18 mouse cellular contexts compared by ENCODE assay signal in genomic region chr1:167690138-167690710, GRCm38 (mm10). TPM values are rescaled to one million over a fixed set of nuclear protein-coding genes. Genes with fewer than 3 reads are reported as not detected.
DNase-seq lines count a peak whose midpoint lies in the region; ATAC-seq and TF ChIP-seq lines count a peak whose summit lies in the region.
"Had no signal": no experiment of that assay in that cellular context is flagged by ENCODE, and none has a peak within 500 bp of the region (broad histone marks: within the 10 kb centered on the region; RNA-seq: fewer than 3 reads in every experiment).

No protein-coding gene starts in this region.

- no peaks in the 10 kb centered on the region for H3K36me3 ChIP-seq in lung, embryonic 14.5 days (ENCODE audit: insufficient read depth)
- no peaks in the 10 kb centered on the region for H3K36me3 ChIP-seq in forebrain, embryonic 13.5 days (ENCODE audit: poor library complexity, severe bottlenecking)
- H3K36me3 ChIP-seq in limb, embryonic 10.5 days: no peaks in the 10 kb centered on the region
- H3K36me3 ChIP-seq: kidney, embryonic 15.5 days; limb, embryonic 15.5 days; stomach, embryonic 15.5 days had no signal

- 0 out of 2 replicates have a peak, but pooled peaks cover 4% of the 10 kb centered on the region for H3K4me1 ChIP-seq in lung, embryonic 14.5 days (ENCODE audit: insufficient read depth)
- peaks cover 5% of the 10 kb centered on the region; the same call in 1 of the 2 replicates for H3K4me1 ChIP-seq in lung, adult 2 months (ENCODE audit: control insufficient read depth, insufficient read depth, low read length)
- peaks cover 23% of the 10 kb centered on the region for H3K4me1 ChIP-seq in forebrain, embryonic 13.5 days
- H3K4me1 ChIP-seq in limb, embryonic 10.5 days: peaks cover 29% of the 10 kb centered on the region

- H3K27ac ChIP-seq in lung, embryonic 14.5 days (ENCODE audit: low read depth): no peak overlapping the region
- H3K27ac ChIP-seq in forebrain, embryonic 13.5 days: no peak overlapping the region
- no peak overlapping the region for H3K27ac ChIP-seq in limb, embryonic 10.5 days
- H3K27ac ChIP-seq in layer of hippocampus, adult 2 months: no peak overlapping the region
- H3K27ac ChIP-seq: kidney, embryonic 15.5 days; limb, embryonic 15.5 days; stomach, embryonic 15.5 days had no signal

- no peak overlapping the region for H3K4me3 ChIP-seq in lung, embryonic 14.5 days (ENCODE audit: low read depth, low read length)
- no peak overlapping the region for H3K4me3 ChIP-seq in lung, adult 2 months (replicated peaks; ENCODE audit: extremely low read depth, low read depth, low read length)
- peak overlapping the region; percentile 48 for H3K4me3 ChIP-seq in forebrain, embryonic 13.5 days
- H3K4me3 ChIP-seq in limb, embryonic 10.5 days: no peak overlapping the region
- H3K4me3 ChIP-seq in layer of hippocampus, adult 2 months: no peak overlapping the region

- no peaks in the 10 kb centered on the region for H3K9me3 ChIP-seq in lung, embryonic 14.5 days (ENCODE audit: low read depth, low read length)
- H3K9me3 ChIP-seq in forebrain, embryonic 13.5 days (replicated peaks): no peaks in the 10 kb centered on the region
- H3K9me3 ChIP-seq in limb, embryonic 10.5 days (replicated peaks): no peaks in the 10 kb centered on the region
- H3K9me3 ChIP-seq: kidney, embryonic 15.5 days; limb, embryonic 15.5 days; stomach, embryonic 15.5 days had no signal

- TF ChIP-seq CTCF in lung, embryonic 14.5 days (IDR thresholded peaks at IDR 0.05; ENCODE audit: low read depth): no peak
- no peak for TF ChIP-seq CTCF in lung, adult 2 months (IDR thresholded peaks at IDR 0.05; ENCODE audit: insufficient read depth, low read length)
- no peak for TF ChIP-seq CTCF in layer of hippocampus, adult 2 months (conservative IDR thresholded peaks at IDR 0.05)

- ATAC-seq in lung, embryonic 14.5 days (ENCODE audit: insufficient read depth): no peak
- ATAC-seq in forebrain, embryonic 13.5 days: no peak

- under 1% methylated on average over 17 of the region's 17 CpGs for WGBS in lung, embryonic 14.5 days
- 9% methylated on average over 17 of the region's 17 CpGs for WGBS in lung, adult 2 months
- WGBS in forebrain, embryonic 13.5 days: under 1% methylated on average over 17 of the region's 17 CpGs
- 2% methylated on average over 17 of the region's 17 CpGs for WGBS in limb, embryonic 10.5 days

- DNase-seq in lung, embryonic 14.5 days: peak; percentile 7
- DNase-seq in lung, adult 2 months: no peak
- DNase-seq in limb, embryonic 10.5 days (ENCODE audit: low spot score): peak; percentile 62
- peak; percentile 43 for DNase-seq in retina, postnatal 1 day
- DNase-seq in layer of hippocampus, adult 2 months (ENCODE audit: low spot score in 2 of 2): no peak
- DNase-seq in right cerebral cortex, postnatal 25 days: no peak
- DNase-seq in thymus, adult 18-20 months: no peak
- DNase-seq: cerebellum, adult 9-11 months; layer of hippocampus, postnatal 36 days; lung, postnatal 10 days; right cerebral cortex, postnatal 4 days had no signal

- no peak overlapping the region for H3K4me2 ChIP-seq in lung, embryonic 14.5 days
- H3K4me2 ChIP-seq in forebrain, embryonic 13.5 days: no peak overlapping the region
- H3K4me2 ChIP-seq: kidney, embryonic 15.5 days had no signal

- no peak overlapping the region for H3K9ac ChIP-seq in lung, embryonic 14.5 days
- H3K9ac ChIP-seq in forebrain, embryonic 13.5 days: no peak overlapping the region
- H3K9ac ChIP-seq: kidney, embryonic 15.5 days; limb, embryonic 15.5 days; stomach, embryonic 15.5 days had no signal

- H3K27me3 ChIP-seq in lung, embryonic 14.5 days (ENCODE audit: insufficient read depth, low read length): peaks cover 93% of the 10 kb centered on the region
- peaks cover 95% of the 10 kb centered on the region for H3K27me3 ChIP-seq in forebrain, embryonic 13.5 days
- H3K27me3 ChIP-seq in limb, embryonic 10.5 days (ENCODE audit: low read depth, poor library complexity, severe bottlenecking): peaks cover 99% of the 10 kb centered on the region

- no peak for TF ChIP-seq POLR2A in lung, adult 2 months (IDR thresholded peaks at IDR 0.05; ENCODE audit: borderline replicate concordance, extremely low read depth, low read depth, low read length)

RNA-seq across cellular contexts. Expression of gene Lmx1a, which starts 1.2 kb away (rescaled TPM):
- polyA plus RNA-seq in lung, embryonic 14.5 days (2014; fragmentation: Nextera tagmentation; extraction: Ambion mirVana): not detected in 2 replicates
- not detected in 2 replicates for polyA plus RNA-seq in lung, adult 2 months (2012; rRNA removed)
- 2.5 and 9.2 TPM in 2 replicates for polyA plus RNA-seq in forebrain, embryonic 13.5 days (2015; fragmentation: Nextera tagmentation; extraction: Ambion mirVana)
- 1.1 and 1.2 TPM in 2 replicates for polyA plus RNA-seq in limb, embryonic 10.5 days (2016; fragmentation: Nextera tagmentation; extraction: Ambion mirVana)
- total RNA-seq in layer of hippocampus, adult 2 months (2021): under 1 TPM; 0.10 to 0.33 TPM
- total RNA-seq: heart, adult 8-10 months; hematopoietic stem cell, adult 5-6 weeks; neutrophil, adult 5-6 weeks had no signal

Comparison
In these comparisons a context has a peak if more than half of its experiments do, and no peak if none do; other contexts are left out.
1. DNase-seq: peak in lung, embryonic 14.5 days (single experiment), limb, embryonic 10.5 days (single experiment) and retina, postnatal 1 day (single experiment); none in lung, adult 2 months (single experiment), layer of hippocampus, adult 2 months (0 of 2), right cerebral cortex, postnatal 25 days (single experiment) and thymus, adult 18-20 months (0 of 2).